Mouse (Mus musculus): ENCODE measurements at regions not wholly inside any gene's neighbourhood (a gene's known extent, or its start where the extent isn't known, plus 50 kb on each side); places are given as distances from the start of the nearest gene placed in this dataset.

DNA sequence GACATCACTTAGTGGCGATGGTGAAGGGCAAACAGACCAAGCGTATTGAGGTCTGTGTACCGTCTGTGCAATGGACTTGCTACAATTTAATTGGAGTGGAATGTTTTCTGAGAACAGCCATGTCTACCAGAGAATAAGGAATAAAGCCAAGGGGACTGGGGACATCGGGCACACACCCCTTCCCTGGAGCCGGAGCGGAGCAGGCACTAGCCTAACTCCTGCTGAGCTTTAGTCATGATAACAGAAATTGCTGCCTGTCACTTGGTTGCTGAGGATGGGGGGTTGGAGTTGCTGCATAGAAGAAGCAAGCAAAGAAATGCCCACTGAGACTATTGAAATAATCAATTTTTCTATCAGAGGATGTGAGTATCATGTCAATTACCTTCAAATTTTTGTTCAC is 549.5 kb upstream of the Mki67 start:
- DNase-seq (ENCODE audit: low read depth, low spot score), result no peak

DNA sequence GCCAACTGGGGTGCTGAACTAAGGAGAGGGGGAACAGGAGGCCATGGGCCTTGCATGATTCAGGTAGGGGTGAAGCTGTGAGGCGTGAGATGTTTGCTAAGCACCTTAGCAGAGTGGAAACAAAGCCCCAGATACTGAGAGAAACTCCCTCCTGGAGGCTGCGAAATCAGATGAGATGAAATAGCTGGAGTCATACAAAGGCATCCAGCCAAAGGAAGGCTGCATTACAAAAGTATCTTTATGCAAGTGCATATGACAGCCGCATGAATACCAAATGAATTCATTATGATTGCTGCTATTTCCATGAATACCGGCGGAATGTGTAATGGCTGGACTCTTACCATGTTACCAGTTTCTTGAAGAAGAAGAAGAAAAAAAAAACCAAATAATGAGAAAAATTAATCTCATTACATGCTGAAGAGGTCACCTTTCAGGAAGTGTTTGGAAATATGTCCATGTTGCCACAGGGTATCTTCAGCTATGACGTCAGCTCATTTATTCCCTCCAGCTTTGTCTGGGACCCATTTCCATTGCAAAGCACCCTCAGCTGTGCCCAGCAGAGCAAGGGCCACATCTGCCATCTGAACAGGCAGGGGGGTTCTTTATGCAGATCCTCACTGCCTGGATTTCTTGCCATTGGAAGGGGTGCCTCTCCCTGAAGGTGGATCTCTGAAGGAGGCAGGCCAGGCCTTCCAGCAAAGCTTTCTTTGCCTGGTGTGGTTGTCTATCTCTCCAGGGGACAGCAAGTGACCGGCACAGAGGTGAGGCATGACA is 551.7 kb upstream of the Mki67 start:
- peak; percentile 32 for DNase-seq (ENCODE audit: low read depth, low spot score)

DNA sequence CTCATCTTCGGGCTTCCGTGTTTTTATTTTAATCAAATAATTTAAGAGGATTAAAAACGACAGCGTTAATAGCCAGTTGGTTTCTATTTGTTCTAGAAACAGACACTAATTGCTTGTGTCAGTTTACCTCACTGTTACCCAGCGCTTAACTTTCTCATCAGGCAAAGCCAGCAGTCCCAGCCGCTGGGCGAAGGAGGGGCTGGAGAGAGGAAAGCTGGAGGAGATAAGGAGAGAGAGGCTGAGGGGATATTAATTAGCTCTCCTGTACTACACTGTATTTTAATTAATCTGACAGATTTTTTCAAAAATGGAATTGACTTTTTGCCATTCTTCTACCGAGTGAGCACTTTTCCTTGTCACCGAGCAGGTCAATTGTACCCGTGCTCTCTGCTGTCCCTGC is 559.5 kb upstream of the Mki67 start:
- DNase-seq (ENCODE audit: low read depth, low spot score), result no peak

DNA sequence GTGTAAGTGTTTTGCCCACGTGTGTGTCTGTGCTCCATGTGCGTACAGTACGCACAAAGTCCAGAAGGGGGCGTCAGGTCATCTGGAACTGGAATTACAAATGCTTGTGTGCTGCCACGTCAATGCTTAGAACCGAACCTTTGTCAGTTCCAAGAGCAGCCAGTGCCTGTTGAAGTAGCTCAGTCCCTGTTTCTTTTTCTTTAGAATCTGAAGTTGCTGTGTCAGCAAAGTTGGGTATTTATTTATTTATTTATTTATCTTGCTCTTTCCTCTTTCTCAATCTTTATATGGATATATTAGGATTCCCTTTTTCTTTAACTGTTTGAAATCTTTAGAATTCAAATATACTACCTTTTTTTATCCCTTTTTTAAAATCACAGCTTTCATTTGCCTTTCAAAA is 567.6 kb upstream of the Mki67 start:
- DNase-seq (ENCODE audit: low read depth, low spot score), result no peak

DNA sequence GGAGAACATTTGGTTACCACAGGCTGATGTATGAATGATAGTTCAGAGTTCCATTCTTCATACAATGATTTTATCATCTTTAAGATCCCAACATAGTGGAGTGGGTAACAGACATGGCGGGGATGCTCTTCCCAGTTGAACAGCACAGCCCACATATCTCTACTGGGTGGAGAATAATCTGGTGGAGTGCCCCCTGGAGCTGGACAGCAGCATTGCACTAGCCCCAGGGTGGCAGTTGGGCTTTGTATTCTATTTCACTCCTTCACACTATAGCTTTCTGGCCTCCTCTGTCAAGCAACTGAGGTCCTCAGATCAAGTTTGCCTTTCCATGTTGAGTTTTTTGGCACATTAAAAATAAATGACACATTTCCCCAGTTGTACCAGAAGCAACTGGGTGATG is 569.4 kb upstream of the Mki67 start:
- DNase-seq (ENCODE audit: low read depth, low spot score), result no peak

DNA sequence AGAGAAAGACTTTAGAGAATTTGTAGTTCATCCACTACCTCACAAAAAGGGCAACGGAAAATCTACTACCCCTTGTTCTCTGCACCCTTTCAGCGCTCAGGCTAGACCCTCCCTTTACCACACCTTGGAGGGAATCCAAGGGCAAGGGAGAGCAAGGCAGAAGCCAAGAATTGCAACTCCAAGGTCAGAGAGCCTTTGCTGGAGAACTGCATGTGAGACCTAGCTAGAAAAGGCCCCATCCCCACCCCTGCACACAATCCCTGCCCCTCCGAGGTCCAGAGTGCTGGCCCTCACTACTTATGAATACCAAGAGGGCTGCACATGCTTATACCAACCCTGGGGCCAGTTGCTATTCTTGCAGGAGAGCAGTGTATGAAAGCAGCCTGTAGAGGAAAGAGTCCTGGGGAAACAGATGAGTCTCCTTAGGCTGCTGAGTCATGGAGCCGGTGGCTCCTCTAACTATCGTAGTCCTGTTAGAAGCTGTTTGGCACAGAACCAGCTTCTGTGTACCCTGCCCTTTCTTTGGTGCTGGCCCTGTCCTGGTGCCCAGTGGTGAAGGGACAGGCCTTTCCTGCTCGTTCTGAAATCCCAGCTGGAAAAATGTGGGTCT is 577.5 kb upstream of the Mki67 start:
- no peak for DNase-seq (ENCODE audit: low read depth, low spot score)

DNA sequence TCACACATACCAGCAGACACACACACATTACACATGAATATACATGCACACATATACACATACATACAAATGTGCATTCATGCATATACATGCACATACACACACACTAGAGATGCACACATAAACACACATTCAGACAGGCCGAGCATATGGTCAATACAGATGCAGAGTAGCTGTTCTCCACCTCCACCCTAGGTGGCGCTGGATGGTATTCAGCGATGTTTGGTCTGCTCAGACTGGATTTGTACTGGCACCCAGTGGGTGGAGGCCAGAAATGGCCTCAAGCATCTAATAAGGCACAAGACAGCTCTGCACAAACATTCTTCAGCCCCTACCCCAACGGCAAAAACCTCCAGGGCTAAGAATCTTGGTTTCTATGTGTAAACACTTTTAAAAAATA is 578.3 kb upstream of the Mki67 start:
- DNase-seq (ENCODE audit: low read depth, low spot score), result no peak

DNA sequence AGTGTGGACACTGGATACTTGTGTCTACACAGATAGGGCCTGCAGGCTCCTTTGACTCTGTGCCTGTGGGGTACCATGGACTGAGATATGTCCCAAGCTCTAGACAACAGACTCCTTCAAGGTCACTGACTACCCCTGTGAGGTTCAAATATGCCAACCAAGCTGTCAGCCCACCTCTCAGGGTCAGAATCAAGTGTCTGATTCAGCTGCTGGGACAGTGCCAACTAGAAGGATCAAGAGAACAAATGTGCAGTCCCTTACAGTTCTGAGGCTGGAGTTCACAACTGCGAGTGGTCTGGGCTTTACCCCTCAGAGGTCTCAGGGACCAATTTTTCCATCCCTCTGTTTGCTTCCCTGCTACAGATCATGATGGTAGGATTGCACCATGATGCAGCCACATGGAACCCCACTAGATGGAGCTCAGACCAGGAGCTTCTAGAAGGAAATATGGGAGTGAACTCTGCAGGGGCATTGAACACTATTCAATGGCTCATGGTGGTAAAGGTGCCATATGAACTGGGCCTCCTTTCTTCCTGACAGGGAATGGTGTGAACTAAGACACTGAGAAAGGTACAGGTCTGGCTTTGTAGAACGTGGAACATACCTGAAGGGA is 581.8 kb upstream of the Mki67 start:
- DNase-seq (ENCODE audit: low read depth, low spot score), result no peak

DNA sequence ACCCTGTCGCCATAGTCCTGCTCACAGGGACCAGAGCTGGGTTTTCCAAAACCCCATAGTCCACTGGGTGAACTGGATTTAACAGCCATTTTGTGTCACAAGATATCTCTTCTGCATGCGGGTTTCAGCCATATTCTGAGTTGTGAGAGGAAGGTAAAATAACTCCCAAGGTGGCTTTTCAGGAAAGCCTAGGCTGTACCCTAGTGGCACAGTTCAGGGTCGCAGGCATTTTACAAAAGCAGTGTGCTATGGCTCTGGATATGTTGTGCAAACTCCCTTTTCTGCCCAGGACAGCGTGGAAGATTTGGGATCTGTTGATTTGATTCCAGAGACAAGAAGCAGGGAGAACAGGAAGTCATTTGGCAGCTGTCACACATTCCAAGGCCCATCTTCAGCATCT is 588.3 kb upstream of the Mgmt start:
- DNase-seq (ENCODE audit: low read depth, low spot score), result no peak

DNA sequence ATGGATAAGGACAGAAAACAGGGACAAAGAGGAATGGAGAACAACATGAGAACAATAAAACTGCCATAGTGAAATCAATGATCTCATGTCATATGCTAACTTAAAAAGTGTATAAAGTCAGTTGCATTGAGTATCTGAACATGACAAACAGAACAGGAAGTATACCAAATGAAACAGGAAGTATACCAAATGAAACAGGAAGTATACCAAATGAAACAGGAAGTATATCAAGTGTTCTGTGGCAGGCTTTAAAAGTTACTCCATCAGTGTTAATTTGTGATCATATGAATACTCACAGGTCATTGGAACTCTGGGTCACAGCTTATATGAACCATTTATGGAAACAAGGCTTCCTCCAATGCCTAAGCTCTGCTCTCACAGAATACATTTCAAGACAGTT is 585.6 kb upstream of the Mgmt start:
- no peak for DNase-seq (ENCODE audit: low read depth, low spot score)

DNA sequence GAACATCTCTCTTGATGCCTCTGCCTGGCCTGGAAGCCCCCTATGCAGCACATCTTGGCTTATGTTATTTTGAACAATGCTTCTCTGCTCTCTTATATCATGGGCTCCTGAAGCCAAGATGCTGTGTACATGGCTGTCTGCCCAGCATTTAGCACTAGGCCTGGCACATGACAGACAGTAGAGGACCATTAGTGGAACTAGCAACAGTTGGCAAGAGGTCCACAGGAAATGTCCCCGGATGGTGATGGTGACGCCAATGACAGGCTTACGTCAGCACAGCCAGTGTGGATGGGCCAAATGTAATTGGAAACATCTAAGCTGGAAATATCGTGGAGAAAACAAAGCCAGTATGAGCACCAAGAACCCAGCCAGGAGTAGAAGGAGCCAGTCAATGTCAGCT is 567.1 kb upstream of the Mgmt start:
- DNase-seq (ENCODE audit: low read depth, low spot score), result no peak

DNA sequence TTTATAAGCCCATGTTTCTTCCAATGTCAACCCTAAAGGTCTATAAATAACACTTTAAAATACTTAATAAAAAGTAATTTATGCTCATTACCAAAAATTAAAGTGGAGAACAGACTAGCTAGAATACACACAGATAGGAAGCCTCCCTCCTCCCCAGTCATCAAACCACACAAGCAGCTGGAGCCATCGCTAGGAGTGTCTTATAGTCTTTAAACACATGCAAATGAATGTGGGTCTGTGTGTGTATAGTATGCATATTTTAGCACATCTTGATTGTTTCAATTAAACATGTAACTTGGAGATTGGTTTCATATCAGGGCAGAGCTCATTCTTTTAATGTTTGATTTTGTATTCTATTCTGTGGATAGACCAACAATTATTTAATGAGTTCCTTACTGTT is 564.0 kb upstream of the Mgmt start:
- no peak for DNase-seq (ENCODE audit: low read depth, low spot score)

DNA sequence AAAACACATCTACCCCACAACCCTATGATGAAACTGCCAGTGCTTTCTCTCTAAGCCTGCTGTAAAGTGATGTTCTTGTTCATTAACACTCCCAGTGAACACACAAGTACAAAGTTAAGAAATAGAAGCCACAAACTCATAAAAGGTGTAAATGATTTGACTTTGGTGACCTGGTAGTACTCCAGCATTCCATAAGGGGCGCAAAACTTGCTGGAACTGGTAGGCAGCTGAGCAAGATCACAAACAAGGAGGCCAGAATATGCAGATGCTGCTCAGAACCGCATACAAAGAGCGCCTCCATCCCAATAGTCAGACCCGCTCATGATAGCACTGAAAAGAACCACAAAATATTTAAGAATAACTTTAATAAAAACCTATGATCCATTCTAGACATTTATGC is 561.6 kb upstream of the Mgmt start:
- DNase-seq (ENCODE audit: low read depth, low spot score), result no peak

DNA sequence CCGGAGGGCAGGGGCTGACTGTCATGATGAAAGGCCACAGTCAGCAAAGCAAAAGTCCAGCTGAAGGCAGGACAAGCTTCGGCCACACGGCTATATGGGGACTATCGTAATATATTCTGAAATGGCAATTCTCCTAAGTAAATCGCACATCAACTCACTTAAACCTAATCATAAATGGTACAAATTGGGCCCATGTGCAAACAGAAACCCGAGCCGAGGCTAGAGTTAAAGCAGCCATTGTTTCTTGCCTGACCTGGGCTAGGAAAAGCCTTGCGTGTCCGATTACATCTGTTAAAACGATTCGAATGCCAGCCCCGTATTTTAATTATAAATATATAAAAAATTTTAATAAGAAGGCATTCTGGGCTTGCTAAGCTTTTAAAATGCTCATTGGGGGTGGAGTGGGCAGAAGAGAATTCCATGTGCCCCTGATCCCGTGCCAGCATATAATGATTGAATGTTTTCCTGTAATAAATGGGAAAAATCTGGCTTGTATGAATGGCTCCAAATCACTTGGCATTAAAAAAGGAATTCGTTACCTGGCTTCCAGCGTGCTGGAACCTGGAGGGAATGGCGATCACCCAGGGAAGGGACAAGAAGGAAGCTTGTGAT is 552.7 kb upstream of the Mgmt start:
- no peak for DNase-seq (ENCODE audit: low read depth, low spot score)

DNA sequence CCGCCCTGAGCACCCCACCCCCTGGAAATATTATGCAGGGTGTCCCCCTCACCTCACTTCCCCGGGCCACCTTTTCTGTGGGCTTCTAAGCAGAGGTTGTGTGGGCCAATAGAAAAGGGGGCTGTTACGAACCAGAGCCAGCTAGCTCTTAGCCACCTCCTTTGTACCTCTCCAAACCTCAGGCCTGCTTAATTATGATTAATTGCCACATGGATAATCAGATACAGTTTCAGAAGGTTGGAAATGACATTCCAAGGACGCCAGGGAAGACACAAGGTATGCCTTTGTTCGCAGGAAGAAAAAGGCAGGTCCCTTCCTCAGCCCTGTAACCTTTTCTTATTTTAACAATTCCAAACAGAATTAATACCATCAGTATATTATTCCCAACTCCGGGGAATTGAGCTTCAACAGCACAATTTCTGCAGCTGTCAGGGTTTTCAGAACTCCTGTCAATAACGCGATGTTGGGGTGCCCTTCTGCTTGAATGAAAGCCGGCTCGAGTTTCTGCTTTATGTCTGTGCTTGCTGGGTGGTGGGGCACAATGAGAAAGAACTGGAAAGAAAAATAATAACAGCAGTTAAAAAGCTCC is 552.1 kb upstream of the Mgmt start:
- DNase-seq (ENCODE audit: low read depth, low spot score), result no peak

DNA sequence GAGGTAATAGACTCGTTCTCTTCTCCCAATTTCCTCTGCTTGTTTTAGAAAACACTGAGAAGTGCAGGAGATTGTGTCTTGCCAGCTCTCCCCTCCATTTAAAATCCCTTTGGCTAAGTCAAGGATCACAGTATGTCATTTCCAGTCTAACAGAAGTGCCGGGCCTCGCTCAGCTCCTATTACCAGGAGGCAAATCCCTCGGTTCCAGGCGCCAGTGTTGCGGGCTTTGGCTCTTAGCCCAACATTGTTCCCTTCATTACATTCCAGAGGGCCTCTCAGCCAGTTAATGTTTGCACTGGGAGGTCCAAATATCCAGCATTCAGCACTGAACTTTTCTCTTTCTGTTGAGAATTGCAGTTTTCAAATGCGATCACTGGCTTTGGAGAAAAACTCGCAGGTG is 551.6 kb upstream of the Mgmt start:
- peak; percentile 18 for DNase-seq (ENCODE audit: low read depth, low spot score)

DNA sequence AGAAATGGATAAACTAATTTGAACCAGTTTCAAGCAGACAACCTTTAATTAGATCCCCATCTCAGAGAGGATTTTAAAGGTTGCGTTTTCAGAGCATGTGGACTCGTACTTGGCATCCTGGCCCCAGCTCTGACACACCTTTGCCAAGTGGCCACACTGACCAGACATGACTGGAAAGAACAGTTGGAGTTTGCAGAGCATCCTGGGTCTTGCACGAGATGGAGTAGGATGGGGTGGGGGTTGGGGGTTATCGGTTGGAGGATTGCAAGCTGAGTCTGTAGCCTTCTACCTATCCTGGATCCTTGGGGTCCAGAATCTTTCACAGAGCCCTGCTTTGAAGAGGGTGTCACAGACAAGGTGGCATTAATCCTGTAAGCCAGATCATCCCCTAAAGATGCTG is 550.9 kb upstream of the Mgmt start:
- DNase-seq (ENCODE audit: low read depth, low spot score), result no peak

DNA sequence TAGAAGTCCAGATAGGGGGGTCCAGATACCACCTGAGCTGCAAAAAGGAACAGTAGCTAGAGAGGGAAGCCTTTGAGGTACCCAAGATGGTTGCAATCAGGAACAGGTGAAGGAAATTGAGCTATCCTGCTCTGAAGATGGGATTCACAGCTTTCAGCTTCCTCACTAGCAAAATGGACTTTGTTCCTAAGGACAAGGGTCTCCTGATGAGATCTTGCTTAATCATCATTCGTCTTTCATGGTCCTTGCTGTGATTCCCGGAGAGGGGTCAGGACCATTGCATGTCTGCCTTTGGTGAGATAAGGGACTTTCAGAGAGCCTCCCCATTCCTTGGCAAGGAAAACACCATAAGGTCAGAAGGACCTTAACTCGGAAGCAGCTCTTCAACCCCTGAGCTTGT is 549.4 kb upstream of the Mgmt start:
- DNase-seq (ENCODE audit: low read depth, low spot score), result no peak

DNA sequence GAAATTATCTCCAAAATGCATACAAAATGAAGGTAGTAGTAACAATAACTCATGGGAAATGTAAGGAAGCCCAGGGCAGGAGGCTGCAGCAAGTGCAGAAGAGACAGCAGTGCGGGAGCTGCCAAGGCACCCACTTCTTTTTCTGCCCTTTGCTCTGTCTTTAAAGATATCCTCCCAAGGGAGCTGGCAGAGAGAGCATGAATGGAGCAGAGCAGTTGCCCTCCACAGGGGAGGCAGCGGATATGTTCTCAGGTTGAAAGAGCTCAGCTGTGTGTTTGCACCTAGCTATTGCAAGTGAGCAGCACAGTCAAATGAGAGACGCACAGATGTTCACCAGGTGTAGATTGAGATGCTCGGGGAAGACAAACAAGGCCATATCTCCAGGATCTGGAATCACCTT is 547.9 kb upstream of the Mgmt start:
- DNase-seq (ENCODE audit: low read depth, low spot score), result no peak

DNA sequence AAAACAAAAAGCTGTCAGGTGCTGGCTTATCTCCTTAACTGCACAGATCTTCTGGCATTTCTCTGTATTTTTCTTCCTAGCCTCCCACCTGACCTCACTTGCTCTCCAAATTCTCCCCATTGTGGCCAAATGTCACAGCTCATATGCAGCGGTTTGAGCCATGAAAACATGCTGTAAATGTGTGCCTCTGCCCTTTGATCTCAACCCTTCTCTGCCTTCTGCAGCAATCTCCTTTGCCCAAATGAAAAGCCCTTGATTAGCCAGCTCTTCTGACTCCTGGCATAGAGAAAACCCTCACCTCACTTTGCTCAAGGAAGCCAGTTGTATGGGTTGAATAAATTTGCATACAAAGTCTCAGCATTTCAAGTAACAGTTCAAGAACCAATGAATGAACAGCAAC is 546.1 kb upstream of the Mgmt start:
- DNase-seq (ENCODE audit: low read depth, low spot score), result no peak

DNA sequence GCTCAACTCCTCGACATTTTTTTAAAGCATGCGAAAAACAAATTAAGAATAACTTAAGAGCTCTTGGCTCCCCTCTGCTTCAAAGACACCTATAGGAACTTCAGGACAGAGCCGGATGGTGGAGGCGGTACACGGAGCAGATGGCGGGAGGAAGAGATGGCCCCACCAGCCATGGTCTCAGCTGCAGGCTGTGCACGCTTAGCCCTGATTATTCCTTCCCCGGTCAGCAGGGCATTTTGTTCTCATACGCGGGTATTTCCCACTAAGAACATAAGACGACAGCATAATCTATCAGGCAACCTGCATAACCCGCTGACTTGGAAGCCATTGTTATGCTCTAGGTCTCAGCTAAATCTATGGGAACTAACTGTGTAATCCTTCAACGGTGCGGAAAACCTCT is 544.8 kb upstream of the Mgmt start:
- no peak for DNase-seq (ENCODE audit: low read depth, low spot score)

DNA sequence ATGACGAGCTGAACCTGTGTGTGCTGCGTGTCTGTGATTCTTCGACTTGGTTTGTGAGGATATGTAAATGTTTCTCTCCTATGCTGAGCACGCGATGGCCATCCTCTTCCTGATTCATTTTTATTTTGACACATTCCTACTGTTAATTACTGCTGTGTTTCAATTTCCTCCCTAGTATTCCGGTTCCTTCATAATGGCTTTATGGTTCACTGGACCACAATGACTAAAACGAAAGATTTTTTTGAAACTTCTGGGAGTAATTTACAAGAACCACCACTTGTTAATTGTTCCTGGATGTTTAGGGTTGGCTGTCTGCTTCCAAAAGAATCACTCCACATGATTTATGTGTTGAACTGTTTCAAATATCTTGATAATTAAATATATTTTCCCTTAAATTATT is 537.4 kb upstream of the Mgmt start:
- DNase-seq (ENCODE audit: low read depth, low spot score), result no peak
